Mouse (Mus musculus) mesoderm, embryonic 11.5 days (tissue): ENCODE data around the gene Myf6.
A peak's percentile ranks its signal among the peaks of the same experiment; 100 is the strongest.

Source experiments
- DNase-seq: peaks from one replicate; pipeline ENCODE4 v3.0.0-alpha.2; 2012; ENCODE audit warnings: low read depth, low spot score

Gene Myf6

GRCm38 (mm10) chr10:107494568-107494967 is at the start of gene Myf6:
Gene Myf6 (minus strand): TSS chr10:107494737.
- DNase-seq = no peak

- peak; percentile 54 for DNase-seq
Measured at GRCm38 (mm10) chr10:107543026-107543425, 48.5 kb upstream of the Myf6 start.

GRCm38 (mm10) chr10:107528758-107529157 is 34.2 kb upstream of the Myf6 start:
- no peak for DNase-seq

GRCm38 (mm10) chr10:107519216-107519615 is 24.7 kb upstream of the Myf6 start:
- DNase-seq = no peak

- no peak for DNase-seq
Measured at GRCm38 (mm10) chr10:107516641-107517040, 22.1 kb upstream of the Myf6 start.

- DNase-seq = no peak
Measured at GRCm38 (mm10) chr10:107514735-107515134, 20.2 kb upstream of the Myf6 start.

- no peak for DNase-seq
Measured at GRCm38 (mm10) chr10:107506397-107506796, 11.9 kb upstream of the Myf6 start.

- DNase-seq = no peak
Measured at GRCm38 (mm10) chr10:107503430-107503829, 8.9 kb upstream of the Myf6 start.

GRCm38 (mm10) chr10:107502193-107502592 is 7.7 kb upstream of the Myf6 start:
- no peak for DNase-seq

- DNase-seq = no peak
Measured at GRCm38 (mm10) chr10:107499656-107500055, 5.1 kb upstream of the Myf6 start.

GRCm38 (mm10) chr10:107496402-107496801 is 1.9 kb upstream of the Myf6 start:
- DNase-seq = no peak

- DNase-seq = no peak
Measured at GRCm38 (mm10) chr10:107493580-107494474, 710 bp downstream of the Myf6 start.

- no peak for DNase-seq
Measured at GRCm38 (mm10) chr10:107492867-107493579, 1.5 kb downstream of the Myf6 start.

- DNase-seq = no peak
Measured at GRCm38 (mm10) chr10:107488654-107489315, 5.8 kb downstream of the Myf6 start.

GRCm38 (mm10) chr10:107486770-107487169 is 7.8 kb downstream of the Myf6 start:
- DNase-seq = no peak

- no peak for DNase-seq
Measured at GRCm38 (mm10) chr10:107485870-107486269, 8.7 kb downstream of the Myf6 start, which contains the start of gene Myf5. Gene Myf5 (minus strand): TSS chr10:107486134.

GRCm38 (mm10) chr10:107484050-107484449 is 10.5 kb downstream of the Myf6 start:
- peak; percentile 65 for DNase-seq

- DNase-seq = no peak
Measured at GRCm38 (mm10) chr10:107473497-107473896, 21.0 kb downstream of the Myf6 start.

GRCm38 (mm10) chr10:107471712-107472111 is 22.8 kb downstream of the Myf6 start:
- no peak for DNase-seq

- DNase-seq = no peak
Measured at GRCm38 (mm10) chr10:107467819-107468218, 26.7 kb downstream of the Myf6 start.

- no peak for DNase-seq
Measured at GRCm38 (mm10) chr10:107449496-107450330, 44.8 kb downstream of the Myf6 start.
